Mouse (Mus musculus): ENCODE data around the gene Olfr556.
"Not testable (repeated sequence)": the region's sequence is repeated elsewhere in the genome, so short reads cannot be mapped to it uniquely, and the experiment has no call there.

Gene Olfr556

DNA sequence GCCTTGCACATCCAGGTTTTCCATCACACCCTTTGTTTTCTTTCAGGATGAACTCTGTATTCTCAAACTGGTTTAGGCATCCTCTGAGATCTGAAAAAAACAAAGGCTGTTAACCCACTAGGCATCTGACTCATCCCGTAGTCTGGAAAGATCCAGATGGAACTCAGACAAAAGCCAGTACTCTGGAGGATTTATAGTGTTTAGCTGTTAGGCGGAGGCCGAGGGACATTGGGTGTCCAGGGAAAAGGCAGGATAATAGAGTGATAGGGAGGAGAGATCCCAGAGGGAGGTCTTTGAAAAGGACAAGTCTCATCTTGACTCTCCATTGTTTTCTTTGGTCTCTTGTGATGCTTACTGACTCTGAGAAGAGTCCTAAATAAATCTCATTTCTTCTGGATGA lies at the start of gene Olfr556:
TSS of gene Olfr556 (plus strand) at position 301 of the 400 bp plus-strand sequence.
- no peak for DNase-seq

DNA sequence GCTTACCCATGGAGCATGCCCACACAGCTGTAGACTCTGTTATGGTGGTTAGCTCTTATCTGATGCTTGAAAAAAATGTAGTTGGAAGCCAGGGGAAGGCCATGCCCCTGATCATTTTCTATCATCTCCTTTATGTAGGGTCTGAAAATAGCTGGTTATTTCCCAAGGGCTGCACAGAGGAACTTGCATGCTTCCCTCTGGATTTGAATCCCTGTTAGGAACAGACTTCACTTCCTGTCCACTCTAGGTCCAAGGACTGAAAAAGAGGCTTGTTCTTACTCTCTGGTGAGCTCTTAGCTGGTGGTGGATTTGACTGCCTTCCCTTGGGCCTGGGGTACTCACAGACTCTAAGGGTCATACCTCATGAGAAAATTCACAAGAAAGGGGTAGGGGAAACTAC lies 46.6 kb upstream of the Olfr556 start, which contains the start of gene Olfr553:
TSS of gene Olfr553 (minus strand) at position 101 of the 400 bp plus-strand sequence.
- no peak for DNase-seq

DNA sequence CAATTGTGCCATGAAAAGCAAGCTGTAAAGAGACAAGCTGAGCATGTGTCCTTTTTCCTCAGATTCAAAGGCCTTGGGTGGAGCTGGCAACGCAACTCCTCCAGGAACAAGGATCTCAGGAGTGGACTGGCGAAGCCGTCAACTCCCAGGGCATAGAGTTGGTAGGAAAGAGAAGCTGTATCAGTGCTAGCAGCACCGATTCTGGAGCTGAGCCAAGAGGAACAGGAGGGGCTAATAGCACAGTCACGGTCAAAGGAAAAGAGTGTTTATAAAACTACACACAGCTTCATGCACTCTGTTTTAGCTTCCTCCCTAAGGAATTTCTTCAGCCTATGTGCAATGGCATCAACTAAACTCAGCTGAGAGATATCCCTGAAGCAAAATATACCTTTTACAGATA lies 45.1 kb upstream of the Olfr556 start:
- DNase-seq, result no peak

DNA sequence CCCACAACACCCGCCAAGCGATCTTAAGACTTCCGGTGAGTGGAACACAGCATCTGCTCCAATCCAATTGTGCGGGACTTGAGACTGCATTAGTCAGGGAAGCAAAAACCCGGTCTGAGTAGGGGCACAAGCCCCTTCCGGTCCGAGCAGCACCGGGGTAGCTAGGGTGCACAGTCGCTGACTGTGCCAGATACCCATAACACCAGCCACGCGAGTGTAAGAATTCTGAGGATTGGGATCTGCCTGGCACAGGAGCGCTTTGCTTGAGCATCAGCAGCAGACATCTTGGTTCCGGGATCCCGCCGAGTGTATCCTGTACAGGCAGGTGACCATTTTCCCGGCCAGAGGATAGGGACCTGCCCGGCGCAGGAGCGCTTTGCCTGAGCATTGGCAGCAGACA lies 44.3 kb upstream of the Olfr556 start:
- DNase-seq, result not testable (repeated sequence)

DNA sequence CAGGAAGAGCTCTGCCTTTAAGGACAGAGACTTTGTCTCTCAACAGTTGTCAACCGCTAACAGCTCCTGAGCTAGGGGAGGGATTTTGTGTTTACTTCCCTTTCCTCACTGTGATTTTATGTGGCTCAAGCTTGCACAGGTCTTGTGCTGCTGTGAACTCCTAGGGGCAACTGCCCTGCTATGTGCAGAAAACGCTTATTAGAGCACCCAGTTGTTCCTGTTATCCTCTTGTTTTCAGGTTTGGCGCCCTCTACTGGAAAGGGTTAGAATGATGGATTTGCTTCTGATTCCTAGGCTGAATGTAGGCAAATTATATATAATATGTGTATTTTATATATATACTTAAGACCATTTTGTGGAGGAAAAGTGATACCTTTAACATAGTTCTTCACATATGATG lies 28.0 kb upstream of the Olfr556 start:
- DNase-seq, result peak in 1 of 2 experiments; percentile 73

DNA sequence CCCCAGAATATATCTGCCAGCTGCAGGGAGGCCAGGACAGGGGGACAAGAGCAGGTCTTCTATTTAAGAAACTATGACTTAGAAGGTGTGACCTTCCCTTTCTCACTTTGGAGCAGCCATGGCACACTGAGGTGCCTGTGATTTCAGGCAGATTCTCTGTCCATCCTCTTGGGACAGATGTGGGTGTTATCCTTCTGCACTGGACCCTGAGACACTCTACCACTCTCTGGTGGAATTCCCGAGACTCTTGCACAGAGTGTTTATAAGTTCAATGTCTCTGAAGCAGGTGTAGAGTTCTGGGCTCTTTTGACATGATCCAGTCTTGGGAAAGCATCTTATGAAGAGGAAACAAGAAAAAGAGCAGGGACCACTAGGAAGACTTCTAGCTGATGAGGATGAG lies 26.6 kb upstream of the Olfr556 start, which contains the start of gene Olfr554:
TSS of gene Olfr554 (plus strand) at position 301 of the 400 bp plus-strand sequence.
- no peak for DNase-seq

DNA sequence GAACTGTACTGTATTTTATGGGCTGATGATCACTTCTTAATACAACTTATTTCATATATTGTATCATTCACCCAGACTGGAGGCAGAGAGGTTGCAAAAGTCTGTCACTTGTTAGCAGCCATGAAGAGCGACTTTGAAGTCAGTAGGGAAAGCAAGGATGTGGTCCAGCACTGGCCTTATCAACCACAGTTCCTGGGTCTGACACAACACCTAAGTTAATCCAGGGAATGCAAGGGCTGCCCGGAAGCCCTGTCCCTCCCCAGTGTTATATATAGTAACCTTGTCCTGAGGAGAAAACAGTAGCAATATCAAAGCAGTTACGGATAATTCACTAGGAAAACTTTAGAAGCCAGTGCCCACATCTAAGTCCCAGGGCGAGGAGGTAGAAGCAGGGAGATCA lies 19.8 kb upstream of the Olfr556 start:
- DNase-seq, result not testable (repeated sequence)

DNA sequence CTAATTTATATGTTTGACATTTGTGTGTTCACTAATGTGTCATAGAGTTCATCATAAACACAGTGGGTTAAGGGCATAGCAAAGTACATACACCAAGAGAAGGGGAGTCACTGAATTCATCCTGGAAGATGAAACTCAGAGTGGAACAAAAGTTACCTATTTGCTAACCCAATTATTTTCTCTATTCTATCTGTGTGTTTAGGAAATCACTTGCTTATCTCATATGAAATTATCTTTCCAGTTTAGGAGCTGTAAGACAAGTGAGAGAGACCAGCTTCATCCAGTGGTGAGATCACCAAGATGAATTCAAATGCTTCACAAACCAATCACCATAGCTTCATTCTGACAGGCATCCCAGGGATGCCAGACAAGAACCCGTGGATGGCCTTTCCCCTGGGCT lies 6.2 kb upstream of the Olfr556 start, which contains the start of gene Olfr555:
TSS of gene Olfr555 (plus strand) at position 301 of the 400 bp plus-strand sequence.
- DNase-seq, result no peak

DNA sequence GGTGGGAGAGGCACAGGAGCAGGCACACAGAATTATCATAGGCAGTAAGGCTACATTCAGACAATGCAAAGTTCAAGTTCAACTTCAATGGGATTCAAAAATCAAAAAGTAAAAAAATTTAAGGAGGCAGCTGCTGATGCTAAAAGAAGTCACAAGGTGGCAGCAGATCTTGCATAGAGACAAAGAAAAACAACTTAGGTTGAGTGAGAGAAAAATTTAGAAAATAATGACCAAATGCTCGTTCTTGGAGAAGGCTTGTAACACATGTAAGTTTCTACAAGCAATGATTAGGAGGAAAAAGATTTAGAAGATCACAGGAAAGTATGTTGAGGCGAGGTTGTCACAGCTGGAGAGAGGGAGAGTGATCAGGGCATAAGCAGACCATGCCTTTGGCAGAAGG lies 679 bp downstream of the Olfr556 start:
- DNase-seq, result no peak

DNA sequence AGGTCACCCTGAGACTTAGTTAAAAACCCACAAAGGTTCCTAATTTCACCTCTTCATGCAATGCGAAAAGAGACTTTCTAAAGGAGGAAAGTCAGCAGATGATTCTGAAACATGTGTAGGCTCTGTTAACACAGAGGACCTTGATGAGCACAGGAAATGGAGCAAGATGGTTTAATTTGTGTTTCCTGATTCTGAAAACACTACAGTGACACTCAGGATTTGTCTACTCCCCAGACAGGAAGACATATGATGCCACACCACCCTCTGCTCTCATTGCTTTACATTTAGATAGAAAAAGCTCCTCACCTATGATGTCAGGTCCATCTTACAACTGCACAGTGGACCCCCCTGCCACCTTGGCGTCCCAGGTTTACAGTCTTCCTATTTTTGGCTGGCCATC lies 11.5 kb downstream of the Olfr556 start:
- DNase-seq, result no peak

DNA sequence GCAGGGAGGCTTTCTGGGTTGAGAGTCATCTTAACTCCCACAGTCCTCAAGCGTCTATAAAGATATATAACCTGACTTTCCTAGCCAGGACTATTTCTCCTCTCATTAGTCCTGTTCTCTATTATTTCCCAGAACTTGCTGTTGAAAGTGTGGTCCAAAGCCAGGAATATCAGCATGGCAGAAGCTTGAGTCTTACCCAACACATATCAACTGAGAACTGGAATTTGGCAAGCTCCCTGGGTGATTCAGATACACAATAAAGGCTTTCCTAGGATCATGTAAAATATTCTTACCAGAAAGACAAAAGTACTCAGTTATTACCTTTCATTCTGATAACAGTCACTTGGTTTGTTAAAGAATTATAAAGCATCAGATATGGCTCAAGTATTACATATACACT lies 17.2 kb downstream of the Olfr556 start:
- DNase-seq, result no peak

DNA sequence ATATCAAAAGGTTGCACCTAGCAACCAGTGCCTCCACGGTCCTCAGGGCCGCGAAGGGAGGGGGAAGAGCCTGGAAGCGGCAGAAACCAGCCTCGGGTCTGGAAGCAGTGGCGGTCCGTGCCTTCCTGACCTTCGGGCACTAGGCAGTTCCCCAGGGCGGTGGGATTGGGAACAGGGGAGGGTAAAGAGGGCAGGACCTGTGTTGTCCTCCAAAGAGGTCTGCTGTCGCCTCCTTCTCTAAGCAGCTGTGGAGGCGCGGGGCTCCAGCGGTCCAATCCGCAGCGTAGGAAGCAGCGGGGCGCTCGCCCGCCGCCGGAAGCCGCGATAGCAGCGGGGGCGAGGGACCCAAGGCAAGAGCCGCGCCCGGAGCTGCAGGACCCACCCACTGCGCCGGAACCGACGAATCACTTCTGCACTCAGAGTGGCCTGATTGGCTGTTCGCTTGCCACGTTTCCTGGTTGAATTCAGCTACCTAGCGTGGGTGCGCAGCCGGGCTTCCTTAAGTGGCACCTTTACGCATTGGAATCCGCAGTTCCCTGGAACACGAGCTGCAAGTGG lies 22.3 kb downstream of the Olfr556 start, which contains the start of gene Trim68:
TSS of gene Trim68 (minus strand) at position 384 of the 558 bp plus-strand sequence.
- DNase-seq, result peak; percentile 92 to 96

DNA sequence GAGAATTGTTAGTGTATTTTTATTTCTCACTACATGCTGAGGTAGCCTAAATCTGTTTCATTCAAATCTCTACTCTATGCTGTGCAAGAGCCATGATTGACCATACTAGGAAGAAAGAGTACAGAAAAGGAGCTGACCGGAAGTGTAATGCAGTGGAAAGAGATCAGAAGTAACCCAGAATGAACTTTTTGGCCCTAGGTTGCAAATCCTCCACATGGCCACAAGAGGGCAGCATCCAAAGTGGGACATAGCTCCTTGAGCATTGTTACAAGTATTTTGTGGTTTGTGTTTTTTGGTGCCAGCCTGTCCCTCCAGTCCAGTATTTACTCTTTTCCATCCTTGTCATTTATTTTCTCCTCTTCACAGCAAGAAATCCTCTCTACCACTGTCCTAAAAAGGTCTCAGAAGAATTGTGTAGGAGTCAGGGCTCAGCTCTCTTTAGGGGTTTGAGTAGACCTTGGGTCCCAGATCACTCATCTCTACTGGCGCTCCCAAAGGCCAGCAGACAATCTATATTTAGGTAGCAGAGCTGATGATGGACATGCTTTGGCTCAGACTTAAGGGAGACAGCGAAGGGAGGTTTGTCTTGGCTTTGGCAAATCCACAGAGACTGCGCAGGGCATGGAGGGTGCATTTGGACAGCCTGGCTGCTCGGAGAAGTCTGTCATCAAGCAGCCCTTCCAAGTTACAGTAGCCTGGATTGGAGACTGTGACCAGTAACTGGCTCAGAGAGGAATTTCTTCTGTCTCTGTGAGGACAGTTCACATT lies 30.8 kb downstream of the Olfr556 start, which contains the start of gene Olfr557:
TSS of gene Olfr557 (plus strand) at position 553 of the 768 bp plus-strand sequence.
- peak in 1 of 2 experiments; percentile 29 for DNase-seq

DNA sequence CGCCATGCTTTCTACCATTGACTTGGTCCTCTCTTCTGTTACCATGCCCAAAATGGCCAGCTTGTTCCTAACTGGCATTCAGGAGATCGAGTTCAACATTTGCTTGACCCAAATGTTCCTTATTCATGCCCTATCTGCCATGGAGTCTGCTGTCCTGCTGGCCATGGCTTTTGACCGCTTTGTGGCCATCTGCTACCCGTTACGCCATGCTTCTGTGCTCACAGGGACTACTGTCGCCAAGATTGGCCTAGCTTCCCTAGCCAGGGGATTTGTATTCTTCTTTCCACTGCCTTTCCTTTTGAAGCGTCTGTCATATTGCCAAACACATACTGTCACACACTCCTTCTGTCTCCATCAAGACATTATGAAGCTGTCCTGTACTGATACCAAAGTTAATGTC lies 33.8 kb downstream of the Olfr556 start:
- no peak for DNase-seq

DNA sequence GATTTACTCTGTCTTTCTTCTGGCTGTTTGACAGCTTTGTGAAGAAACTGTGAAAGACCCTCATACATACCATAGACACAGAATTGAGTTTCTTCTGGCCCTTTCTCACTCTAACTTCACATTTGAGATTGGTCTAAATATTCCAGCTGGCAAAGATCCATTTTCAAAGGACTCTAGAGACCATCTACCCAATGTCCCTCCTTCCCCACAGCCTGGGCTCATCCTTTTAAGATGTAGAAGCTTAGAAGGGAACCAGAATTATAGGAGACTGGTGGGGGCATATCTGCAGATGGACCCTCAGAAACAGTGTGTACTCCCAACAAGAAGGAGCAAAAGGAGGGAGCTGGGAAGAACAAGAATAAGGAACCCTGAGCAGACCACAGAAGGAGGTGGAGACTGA lies 37.2 kb downstream of the Olfr556 start, which contains the start of gene Olfr558:
TSS of gene Olfr558 (plus strand) at position 301 of the 400 bp plus-strand sequence.
- no peak for DNase-seq

DNA sequence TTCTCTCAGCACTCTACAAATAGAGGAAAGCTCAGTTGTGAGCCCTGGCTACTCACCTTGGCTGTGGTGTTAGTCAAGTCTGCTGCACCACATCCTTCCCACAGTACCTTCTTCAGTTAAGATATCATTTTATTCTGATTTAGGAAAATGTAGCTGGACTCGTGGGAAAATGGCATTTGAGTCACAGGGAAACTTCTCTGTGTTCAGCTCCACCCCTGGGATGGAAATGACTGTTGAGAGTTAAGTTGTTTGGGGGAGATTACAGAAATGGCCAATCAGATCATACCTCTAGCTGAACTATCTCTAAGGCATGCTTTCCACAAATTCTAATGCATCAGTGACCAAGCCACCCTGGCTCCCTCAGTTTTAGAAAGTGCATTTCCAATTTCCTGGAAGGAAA lies 54.3 kb downstream of the Olfr556 start, which contains the start of gene Olfr33:
TSS of gene Olfr33 (minus strand) at position 101 of the 400 bp plus-strand sequence.
- DNase-seq, result no peak

Measured in kidney, postnatal 25 days (tissue).